Mouse (Mus musculus): ENCODE data around the gene Naaladl2. TPM values are rescaled to one million over a fixed set of nuclear protein-coding genes. Genes with fewer than 3 reads are reported as not detected.
"Not testable (repeated sequence)": the region's sequence is repeated elsewhere in the genome, so short reads cannot be mapped to it uniquely, and the experiment has no call there.

The Naaladl2 gene
- polyA plus RNA-seq, 1 experiment = 0.06 TPM

GRCm38 (mm10) chr3:24440621-24441020, 703.4 kb downstream of the Naaladl2 start:
- no peak for DNase-seq (ENCODE audit: low read depth, low spot score)
- WGBS = 70% methylated on average over 6 of the region's 6 CpGs

DNA sequence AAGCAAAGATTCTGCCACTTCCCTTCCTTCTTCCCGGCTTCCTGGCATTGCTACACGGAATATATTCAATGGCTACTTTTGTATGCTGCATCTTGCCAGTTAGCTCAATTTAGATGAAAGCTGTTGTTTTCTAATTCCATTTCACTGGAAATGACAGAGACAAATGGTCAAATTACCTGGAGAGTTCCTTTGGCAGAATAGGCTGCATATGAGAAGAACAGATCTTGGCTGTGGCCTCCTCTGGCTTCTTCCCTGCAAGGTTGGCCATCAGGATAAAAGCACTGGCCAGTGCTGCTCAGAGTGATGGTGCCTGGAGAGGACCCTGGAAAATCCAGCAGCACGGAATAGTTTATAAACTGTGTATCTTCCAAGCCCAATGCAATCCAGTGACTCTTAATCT, 711.3 kb downstream of the Naaladl2 start:
- 76% methylated on average over 3 of the region's 3 CpGs for WGBS
- no peak for DNase-seq (ENCODE audit: low read depth, low spot score)

GRCm38 (mm10) chr3:24391737-24392136, 752.3 kb downstream of the Naaladl2 start:
- no peak for DNase-seq (ENCODE audit: low read depth, low spot score)

DNA sequence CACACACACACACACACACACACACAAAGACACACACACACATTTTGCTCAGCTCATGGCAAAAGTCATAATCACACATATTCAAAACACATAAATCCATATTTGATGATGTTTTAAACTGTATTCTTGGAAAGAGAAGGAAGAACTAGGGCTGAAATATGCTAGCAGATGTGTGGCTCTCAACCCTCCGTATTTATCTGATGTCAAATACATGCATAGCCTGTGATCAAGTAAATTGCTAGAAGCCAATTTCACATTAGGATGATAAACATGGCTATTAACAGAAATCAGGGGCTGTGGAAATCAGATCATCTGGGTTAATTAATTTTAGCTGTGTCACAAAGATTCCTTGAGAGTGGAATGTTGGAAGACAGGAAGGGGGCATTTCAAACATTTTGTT, 752.8 kb downstream of the Naaladl2 start:
- DNase-seq (ENCODE audit: low read depth, low spot score) = no peak
- WGBS = 56% methylated on average over 1 of the region's 1 CpGs

DNA sequence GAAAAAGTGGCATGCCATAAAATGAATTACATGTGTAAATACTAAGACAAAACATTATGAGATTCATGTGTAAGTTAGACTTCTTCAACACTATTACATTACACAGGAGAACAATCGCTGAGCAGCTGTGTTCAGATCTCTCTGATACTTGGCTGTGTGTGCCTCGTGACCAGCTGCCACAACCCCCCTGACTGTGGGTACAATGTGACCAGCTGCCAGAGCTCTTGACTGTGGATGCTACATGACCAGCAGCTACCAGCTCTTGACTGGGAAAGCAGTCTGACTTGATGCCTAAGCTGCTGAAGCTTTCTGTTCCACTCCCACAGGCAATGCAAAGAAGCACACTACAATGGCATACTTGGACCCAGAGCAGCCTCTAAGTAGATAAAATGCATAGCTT, 789.1 kb downstream of the Naaladl2 start:
- DNase-seq (ENCODE audit: low read depth, low spot score) = no peak
- 55% methylated on average over 2 of the region's 2 CpGs for WGBS

DNA sequence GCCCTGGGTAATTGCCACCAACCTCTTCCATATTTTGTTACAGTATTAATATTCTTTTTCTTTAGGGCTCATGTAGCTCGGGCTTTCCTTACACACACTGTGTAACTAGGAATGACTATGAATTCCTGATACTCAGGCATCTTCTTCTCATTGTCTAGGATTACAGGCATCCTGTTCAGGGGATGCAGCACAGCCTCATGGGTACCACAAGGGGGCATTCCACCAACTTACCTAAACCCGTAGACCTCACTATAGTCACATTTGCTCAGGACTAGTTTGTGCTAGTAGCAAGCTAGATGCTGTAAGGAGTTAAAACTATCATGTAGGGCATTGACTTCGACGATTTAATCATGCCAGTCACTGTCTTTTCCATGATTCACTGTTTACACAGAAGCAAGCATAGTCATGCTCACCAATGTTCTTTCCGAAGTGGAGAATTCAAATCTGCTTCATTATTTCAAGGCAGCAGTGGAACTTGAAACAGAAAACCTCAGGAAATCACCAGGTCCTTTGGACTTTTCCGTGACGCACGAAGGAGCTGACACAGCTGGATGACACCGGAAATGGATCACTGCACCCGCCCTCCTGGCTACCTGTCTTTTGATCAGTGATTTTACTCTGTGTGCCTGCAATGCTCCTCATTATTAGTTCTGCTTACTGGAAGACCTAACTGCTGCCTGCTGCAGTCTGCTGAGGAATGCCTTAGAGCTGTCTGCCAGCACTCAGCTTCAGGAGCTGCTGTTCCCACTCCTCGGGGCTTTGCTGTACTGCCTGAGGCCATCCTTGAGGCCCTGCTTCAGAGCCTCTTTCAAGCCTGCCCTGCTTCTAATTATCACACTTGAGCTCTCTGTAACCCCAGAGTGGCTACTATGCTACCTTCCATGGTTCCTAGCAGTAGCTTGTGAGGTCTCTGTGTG, 822.3 kb downstream of the Naaladl2 start:
- DNase-seq (ENCODE audit: low read depth, low spot score) = no peak
- WGBS = 81% methylated on average over 11 of the region's 11 CpGs

GRCm38 (mm10) chr3:24314658-24315297, 829.3 kb downstream of the Naaladl2 start:
- WGBS = 47% methylated on average over 4 of the region's 4 CpGs
- DNase-seq (ENCODE audit: low read depth, low spot score) = no peak

- no peak for DNase-seq (ENCODE audit: low read depth, low spot score)
- 76% methylated on average over 2 of the region's 2 CpGs for WGBS
Observed at GRCm38 (mm10) chr3:24225418-24225817, 918.6 kb downstream of the Naaladl2 start.

- 90% methylated on average over 1 of the region's 1 CpGs for WGBS
- no peak for DNase-seq (ENCODE audit: low read depth, low spot score)
Observed at GRCm38 (mm10) chr3:24217476-24217875, 926.6 kb downstream of the Naaladl2 start.

- DNase-seq (ENCODE audit: low read depth, low spot score) = no peak
Observed at GRCm38 (mm10) chr3:24166531-24166930, 977.5 kb downstream of the Naaladl2 start.

GRCm38 (mm10) chr3:24163992-24164391, 980.1 kb downstream of the Naaladl2 start:
- DNase-seq (ENCODE audit: low read depth, low spot score) = no peak

- WGBS = 78% methylated on average over 4 of the region's 4 CpGs
Observed at GRCm38 (mm10) chr3:24151086-24151815, 992.8 kb downstream of the Naaladl2 start.

GRCm38 (mm10) chr3:24142808-24143207, 1001.3 kb downstream of the Naaladl2 start:
- DNase-seq (ENCODE audit: low read depth, low spot score) = no peak
- 79% methylated on average over 1 of the region's 1 CpGs for WGBS

More at GRCm38 (mm10) chr3:24151086-24151815, 992.8 kb downstream of the Naaladl2 start:
- not testable (repeated sequence) for DNase-seq (ENCODE audit: low read depth, low spot score)

- no peak for DNase-seq (ENCODE audit: low read depth, low spot score)
- WGBS = 35% methylated on average over 1 of the region's 1 CpGs
Observed at GRCm38 (mm10) chr3:24138002-24138401, 1006.1 kb downstream of the Naaladl2 start.

DNA sequence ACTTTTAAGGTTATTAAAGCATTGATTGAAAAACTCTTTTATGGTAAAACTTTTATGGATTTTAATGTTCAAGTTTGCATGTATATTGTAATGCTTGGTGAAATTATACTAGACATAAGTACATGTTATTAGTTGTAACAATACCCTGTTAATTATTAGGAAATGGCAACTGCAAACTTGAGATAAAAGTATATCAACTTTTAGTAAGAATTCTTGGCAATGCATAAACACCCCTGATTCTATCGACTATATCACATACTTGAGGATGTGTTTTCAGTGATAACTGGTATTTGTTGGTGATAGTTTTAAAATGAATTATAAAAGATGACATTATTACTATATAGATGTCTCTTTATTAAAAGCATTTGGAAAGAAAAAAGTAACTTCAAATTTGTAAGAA, 1017.9 kb downstream of the Naaladl2 start:
- WGBS = 73% methylated on average over 1 of the region's 1 CpGs

DNA sequence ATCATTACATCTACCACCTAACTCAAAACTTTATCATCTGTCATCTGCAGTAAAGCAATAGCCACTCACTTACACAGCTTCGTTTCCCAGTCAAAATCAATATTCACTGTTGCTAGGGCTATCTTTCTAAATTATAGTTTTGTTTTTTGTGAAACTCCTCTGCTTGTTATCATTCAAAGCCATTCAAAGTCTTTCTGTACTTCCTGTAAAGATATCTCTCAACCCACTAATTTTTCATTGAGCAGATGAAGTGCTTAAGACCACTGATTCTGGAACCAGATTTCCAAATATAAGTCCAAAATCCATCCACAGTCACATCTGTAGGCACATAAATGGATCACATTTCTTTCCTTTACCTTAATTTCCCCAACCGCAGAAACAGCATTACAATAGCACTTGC, 1020.0 kb downstream of the Naaladl2 start:
- 76% methylated on average over 2 of the region's 2 CpGs for WGBS
- no peak for DNase-seq (ENCODE audit: low read depth, low spot score)

More for the DNA sequence above, 1017.9 kb downstream of the Naaladl2 start:
- no peak for DNase-seq (ENCODE audit: low read depth, low spot score)

- 86% methylated on average over 6 of the region's 6 CpGs for WGBS
- DNase-seq (ENCODE audit: low read depth, low spot score) = no peak
Observed at GRCm38 (mm10) chr3:24118136-24118535, 1025.9 kb downstream of the Naaladl2 start.

DNA sequence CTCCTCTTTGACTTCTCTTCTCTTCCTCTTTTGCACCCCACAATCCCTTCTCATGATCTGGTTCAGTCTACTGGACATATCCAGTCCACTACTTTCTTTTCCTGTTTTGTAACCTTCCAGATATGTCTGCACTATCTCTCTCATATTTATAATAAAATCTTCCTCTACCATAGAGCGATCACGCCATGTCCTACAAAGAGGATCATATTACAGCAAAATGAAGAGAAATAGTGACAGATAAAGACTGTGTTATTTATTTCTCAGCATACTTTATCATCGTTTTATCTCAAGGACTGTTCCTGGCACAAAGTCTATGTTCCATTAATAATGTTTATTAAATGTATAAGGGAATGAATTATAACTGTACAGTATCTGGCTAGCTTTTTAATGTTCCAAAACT, 1029.2 kb downstream of the Naaladl2 start:
- DNase-seq (ENCODE audit: low read depth, low spot score) = no peak
- 70% methylated on average over 3 of the region's 3 CpGs for WGBS

- DNase-seq (ENCODE audit: low read depth, low spot score) = no peak
- WGBS = 71% methylated on average over 2 of the region's 2 CpGs
Observed at GRCm38 (mm10) chr3:24113360-24113759, 1030.7 kb downstream of the Naaladl2 start.

DNA sequence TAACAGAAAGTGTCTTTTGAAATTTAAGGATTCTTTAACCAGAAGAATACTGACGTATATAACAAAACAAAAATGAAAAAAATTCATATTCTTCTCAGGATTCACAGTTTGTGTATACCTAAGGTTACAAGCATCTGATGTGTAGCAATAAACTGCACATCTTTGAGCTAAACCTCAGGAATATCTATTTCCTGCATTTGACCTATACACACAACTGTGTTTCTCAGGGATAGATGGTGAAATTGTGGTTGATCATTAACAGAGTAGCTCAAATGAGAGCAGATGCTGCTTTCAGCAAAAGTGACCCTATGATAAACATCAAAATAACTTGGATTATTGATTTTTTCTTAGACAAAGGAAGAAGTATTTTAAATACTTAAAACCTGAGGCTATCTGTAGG, 1037.7 kb downstream of the Naaladl2 start:
- 76% methylated on average over 1 of the region's 1 CpGs for WGBS
- no peak for DNase-seq (ENCODE audit: low read depth, low spot score)
